Mouse (Mus musculus): ENCODE data around the gene Itga3.

- TF ChIP-seq CTCF (conservative IDR thresholded peaks at IDR 0.05; ENCODE audit: low read length) = no peak
- no peak for TF ChIP-seq NANOG (IDR thresholded peaks at IDR 0.05; ENCODE audit: borderline replicate concordance, low read length)
- no peak for TF ChIP-seq POU5F1 (IDR thresholded peaks at IDR 0.05; ENCODE audit: borderline replicate concordance, low read length)
These were observed 16.5 kb upstream of the Itga3 start for GRCm38 (mm10) chr11:95093077-95093476.

Data from E14TG2a.4 (cell line).